Mouse (Mus musculus) limb, embryonic 13.5 days (tissue): Measurements from ENCODE around the gene Epn1. TPM values are rescaled to one million over a fixed set of nuclear protein-coding genes. Genes with fewer than 3 reads are reported as not detected.
A peak's percentile ranks its signal among the peaks of the same experiment; 100 is the strongest.

Experiments
- ATAC-seq: fragments of 200-750 bp; cut with Nextera tagmentation; 2 replicates; pipeline ENCODE4 v1.8.0; 2017; ENCODE audit warnings: low read depth, moderate number of reproducible peaks, moderate TSS enrichment; ENCODE audit not compliant: low FRiP score
- H3K27ac ChIP-seq: fragments of 300-500 bp; sonication (generic); 2 replicates; pipeline ENCODE4 v1.5.1; 2015; ENCODE audit warnings: inconsistent platforms, mild to moderate bottlenecking, moderate library complexity
- H3K27me3 ChIP-seq: fragments of 300-500 bp; sonication (generic); 2 replicates; pipeline ENCODE4 v1.6.1; 2015; ENCODE audit warnings: mild to moderate bottlenecking, inconsistent platforms
- H3K36me3 ChIP-seq: fragments of 300-500 bp; sonication (generic); 2 replicates; pipeline ENCODE4 v1.6.1; 2015; ENCODE audit warnings: inconsistent platforms, mild to moderate bottlenecking, moderate library complexity
- H3K4me1 ChIP-seq: fragments of 300-500 bp; sonication (generic); 2 replicates; pipeline ENCODE4 v1.6.1; 2015; ENCODE audit warnings: inconsistent platforms
- H3K4me2 ChIP-seq: fragments of 300-500 bp; sonication (generic); replicated peaks from 2 replicates; pipeline ENCODE4 v1.6.1; 2015; ENCODE audit warnings: inconsistent platforms, mild to moderate bottlenecking, moderate library complexity
- H3K4me3 ChIP-seq: fragments of 300-500 bp; sonication (generic); 2 replicates; pipeline ENCODE4 v1.5.1; 2015; ENCODE audit warnings: moderate library complexity, mild to moderate bottlenecking, inconsistent platforms
- H3K9ac ChIP-seq: fragments of 300-500 bp; sonication (generic); 2 replicates; pipeline ENCODE4 v1.6.1; 2015; ENCODE audit warnings: mild to moderate bottlenecking, inconsistent platforms
- H3K9me3 ChIP-seq: fragments of 300-500 bp; sonication (generic); 2 replicates; pipeline ENCODE4 v1.6.1; 2016; ENCODE audit warnings: inconsistent platforms
- WGBS: fragments of 180-500 bp; shearing (Covaris S2); methylation state at CpG from one replicate; pipeline ENCODE4 v1.1.7; 2015; 5-methylcytosine and 5-hydroxymethylcytosine counted together
- polyA plus RNA-seq: library from polyadenylated mRNA; unstranded; fragments of >200 nt; fragmentation: Nextera tagmentation; extraction: Ambion mirVana; gene quantifications from 2 replicates; pipeline ENCODE4 v1.2.1, GENCODE M21; 2015

The Epn1 gene
- polyA plus RNA-seq, 1 experiment from 2014 or later = 64.6 TPM

- no peaks in the 10 kb centered on the region for H3K27me3 ChIP-seq
- no peaks in the 10 kb centered on the region for H3K9me3 ChIP-seq
- H3K9ac ChIP-seq = no peak overlapping the region
- H3K27ac ChIP-seq = no peak overlapping the region
- no peak for ATAC-seq
- H3K4me1 ChIP-seq = peaks cover 8% of the 10 kb centered on the region
- H3K4me3 ChIP-seq = no peak overlapping the region
- 76% methylated on average over 2 of the region's 2 CpGs for WGBS
- no peak overlapping the region for H3K4me2 ChIP-seq
- peaks cover 6% of the 10 kb centered on the region; the same call in 1 of the 2 replicates for H3K36me3 ChIP-seq
Observed at GRCm38 (mm10) chr7:5046112-5046511, 33.9 kb upstream of the Epn1 start.

DNA sequence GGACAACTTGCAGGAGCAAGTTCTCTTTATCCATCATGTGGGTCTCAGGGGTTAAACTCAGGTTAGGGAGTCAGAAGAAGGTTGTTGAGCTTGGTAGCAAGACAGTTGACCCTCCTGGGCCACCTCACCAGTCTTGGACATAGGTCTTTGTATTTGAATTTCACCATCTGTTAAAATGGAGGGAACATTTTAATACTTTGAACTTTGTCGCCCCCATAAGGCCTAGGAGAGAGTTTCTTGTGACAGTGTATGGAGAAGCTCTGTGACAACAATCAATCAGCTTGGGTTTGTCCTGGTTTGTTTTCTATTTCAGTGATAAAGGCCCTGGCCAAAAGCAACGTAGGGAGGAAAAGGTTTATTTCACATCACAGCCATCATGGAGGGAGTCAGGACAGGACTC lies 32.7 kb upstream of the Epn1 start:
- Histone ChIP-seq H3K27me3 (peaks cover 2% of the 10 kb centered on the region), H3K9ac (no peak overlapping the region), H3K4me3 (no peak overlapping the region), H3K27ac (no peak overlapping the region), H3K4me1 (peaks cover 14% of the 10 kb centered on the region), H3K9me3 (no peaks in the 10 kb centered on the region), H3K4me2 (no peak overlapping the region), H3K36me3 (no peaks in the 10 kb centered on the region)
- WGBS = 35% methylated on average over 2 of the region's 2 CpGs
- no peak for ATAC-seq

DNA sequence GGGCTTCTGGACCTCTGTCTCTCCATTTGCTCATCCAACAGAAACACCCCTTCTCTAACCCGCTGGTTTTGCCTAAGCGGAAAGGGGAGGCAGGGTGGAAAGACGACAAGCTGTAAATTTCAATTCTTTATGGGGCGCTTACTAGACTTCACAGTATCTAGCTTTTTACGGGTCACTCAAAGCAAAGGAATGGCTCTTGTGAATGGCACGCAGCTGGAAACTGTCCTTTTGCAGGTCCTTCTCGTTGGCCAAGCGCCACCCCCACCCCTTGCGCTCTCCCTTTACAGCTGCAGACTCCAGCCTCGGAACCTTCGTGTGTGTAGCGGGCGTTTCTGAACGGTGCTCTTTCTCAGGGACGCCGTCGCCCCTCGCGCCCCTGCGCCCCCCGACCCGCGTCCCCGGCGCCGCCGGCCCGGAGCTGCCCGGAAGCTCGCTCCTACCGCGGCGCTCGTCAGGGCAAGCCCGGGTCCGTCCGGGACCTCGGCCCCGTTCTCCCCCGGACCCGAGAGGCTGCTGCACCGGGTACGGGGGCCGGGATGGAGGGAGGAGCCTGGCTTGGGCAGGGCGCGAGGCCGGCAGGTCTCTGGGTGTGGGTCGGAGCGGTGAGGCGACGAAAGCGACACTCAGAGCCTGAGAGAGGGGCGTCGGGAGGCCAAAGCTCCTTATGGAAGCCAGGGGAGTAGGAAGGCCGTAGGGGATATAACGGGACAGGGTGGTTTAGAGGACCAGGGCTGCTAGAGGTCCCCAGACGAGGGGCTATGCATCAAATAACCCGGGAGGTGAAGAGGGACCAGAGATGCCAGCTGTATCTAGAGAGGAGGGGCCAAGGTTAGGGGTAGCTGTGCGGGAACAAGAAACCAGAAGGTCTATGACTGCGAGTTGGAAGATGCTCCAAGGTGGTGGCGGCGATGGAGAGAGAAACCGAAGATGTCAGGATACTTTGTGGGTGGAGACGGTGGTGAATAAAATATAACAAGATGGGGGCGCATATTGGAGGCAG lies 28.5 kb upstream of the Epn1 start, which contains the start of gene Zfp580:
Gene Zfp580 (plus strand): TSS at position 346 of the 1,000 bp plus-strand sequence.
- H3K4me1 ChIP-seq = peaks cover 42% of the 10 kb centered on the region
- WGBS = under 1% methylated on average over 65 of the region's 65 CpGs
- H3K4me2 ChIP-seq = peak within 1 kb of the TSS; percentile 89

GRCm38 (mm10) chr7:5052438-5052837 lies 27.6 kb upstream of the Epn1 start:
- H3K36me3 ChIP-seq = no peaks in the 10 kb centered on the region
- H3K27ac ChIP-seq = no peak overlapping the region
- H3K9ac ChIP-seq = peak overlapping the region; percentile 88
- H3K4me3 ChIP-seq = peak overlapping the region; percentile 73
- H3K27me3 ChIP-seq = peaks cover 50% of the 10 kb centered on the region
- peaks cover 47% of the 10 kb centered on the region for H3K4me1 ChIP-seq
- H3K9me3 ChIP-seq = no peaks in the 10 kb centered on the region
- peak overlapping the region; percentile 89 for H3K4me2 ChIP-seq
- WGBS = 5% methylated on average over 12 of the region's 12 CpGs
- ATAC-seq = no peak

More for the DNA sequence above, 28.5 kb upstream of the Epn1 start, which contains the start of gene Zfp580:
- peak within 1 kb of the TSS; percentile 88 for H3K9ac ChIP-seq
- H3K9me3 ChIP-seq = no peaks in the 10 kb centered on the region
- ATAC-seq = peak; percentile 65
- peak within 1 kb of the TSS; percentile 63 for H3K27ac ChIP-seq
- H3K36me3 ChIP-seq = no peaks in the 10 kb centered on the region
- H3K4me3 ChIP-seq = peak within 1 kb of the TSS; percentile 73
- H3K27me3 ChIP-seq = peaks cover 42% of the 10 kb centered on the region

GRCm38 (mm10) chr7:5052931-5053343 lies 27.1 kb upstream of the Epn1 start:
- Histone ChIP-seq H3K4me2 (peak overlapping the region; percentile 89), H3K27ac (no peak overlapping the region), H3K4me3 (peak overlapping the region; percentile 73), H3K9me3 (no peaks in the 10 kb centered on the region), H3K36me3 (no peaks in the 10 kb centered on the region), H3K4me1 (peaks cover 52% of the 10 kb centered on the region), H3K9ac (peak overlapping the region; percentile 88), H3K27me3 (peaks cover 55% of the 10 kb centered on the region)
- no peak for ATAC-seq
- WGBS = 3% methylated on average over 45 of the region's 45 CpGs

GRCm38 (mm10) chr7:5053456-5054179 lies 26.4 kb upstream of the Epn1 start:
- H3K27ac ChIP-seq = no peak overlapping the region
- peak overlapping the region; percentile 89 for H3K4me2 ChIP-seq
- H3K4me3 ChIP-seq = peak overlapping the region; percentile 73
- no peaks in the 10 kb centered on the region for H3K36me3 ChIP-seq
- H3K9ac ChIP-seq = peak overlapping the region; percentile 66
- peaks cover 61% of the 10 kb centered on the region for H3K27me3 ChIP-seq
- 9% methylated on average over 32 of the region's 32 CpGs for WGBS
- H3K9me3 ChIP-seq = no peaks in the 10 kb centered on the region
- no peak for ATAC-seq
- H3K4me1 ChIP-seq = peaks cover 55% of the 10 kb centered on the region

DNA sequence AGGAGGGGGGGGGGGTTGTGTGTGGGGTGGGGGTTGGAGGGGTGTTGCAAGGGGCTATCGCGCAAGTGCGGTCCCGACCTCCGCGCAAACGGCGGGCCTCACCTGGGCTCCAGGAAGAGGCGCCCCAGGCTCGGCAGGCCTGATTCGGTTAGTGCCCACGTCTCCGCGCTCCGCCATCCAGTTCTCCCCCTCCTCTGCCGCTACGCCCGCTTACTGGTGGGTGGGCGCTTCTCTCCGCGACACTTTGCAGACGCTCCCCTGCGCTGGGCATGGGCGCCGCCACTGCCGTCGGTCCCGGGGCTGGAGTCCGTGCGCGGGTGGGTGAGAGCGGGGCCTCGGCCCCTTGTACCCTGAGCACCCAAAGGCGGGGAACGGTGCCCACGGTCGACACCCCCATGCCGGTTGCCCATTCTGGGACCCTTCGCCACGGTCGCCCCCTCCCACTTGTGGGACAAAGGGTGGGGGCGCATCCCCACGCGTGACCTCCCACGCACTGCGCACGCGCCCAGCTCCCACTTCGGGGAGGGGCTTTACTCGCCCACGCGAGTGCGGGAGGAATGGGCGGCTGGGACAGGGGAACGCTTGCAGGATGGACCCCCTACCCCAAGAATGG lies 23.3 kb upstream of the Epn1 start:
- H3K9ac ChIP-seq = peak overlapping the region; percentile 87
- H3K36me3 ChIP-seq = no peaks in the 10 kb centered on the region
- peak overlapping the region; percentile 81 for H3K4me2 ChIP-seq
- 2% methylated on average over 43 of the region's 55 CpGs for WGBS
- H3K27ac ChIP-seq = peak overlapping the region; percentile 48; the same call in 1 of the 2 replicates
- H3K4me3 ChIP-seq = peak overlapping the region; percentile 70
- H3K27me3 ChIP-seq = peaks cover 61% of the 10 kb centered on the region
- peaks cover 61% of the 10 kb centered on the region for H3K4me1 ChIP-seq
- ATAC-seq = 0 out of 2 replicates have a peak, but pooled peaks have one; percentile 5
- H3K9me3 ChIP-seq = no peaks in the 10 kb centered on the region

DNA sequence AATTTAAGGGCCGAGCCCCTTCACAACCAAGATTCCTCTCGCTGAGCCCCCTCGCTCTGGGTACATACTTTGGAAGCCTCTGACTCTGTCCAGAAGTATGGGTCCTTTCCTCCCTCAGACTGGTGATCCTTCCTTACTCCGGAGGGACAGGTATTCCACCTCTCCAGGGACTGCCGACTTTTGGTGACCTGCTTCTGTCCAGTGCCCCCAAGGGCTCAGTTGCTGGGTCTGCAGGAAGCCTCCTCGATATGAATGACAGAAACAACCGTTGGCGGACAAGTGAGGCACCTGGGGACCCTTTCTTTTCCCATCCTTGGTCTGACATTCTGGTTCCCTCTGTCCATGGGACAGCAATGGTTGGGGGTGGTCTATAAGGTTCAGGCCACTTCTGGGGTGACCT lies 22.7 kb upstream of the Epn1 start:
- Histone ChIP-seq H3K4me2 (peak overlapping the region; percentile 81), H3K4me1 (peaks cover 55% of the 10 kb centered on the region), H3K9me3 (no peaks in the 10 kb centered on the region), H3K27ac (no peak overlapping the region), H3K4me3 (peak overlapping the region; percentile 70), H3K27me3 (peaks cover 59% of the 10 kb centered on the region), H3K36me3 (no peaks in the 10 kb centered on the region), H3K9ac (peak overlapping the region; percentile 87)
- no peak for ATAC-seq
- whole genome bisulfite sequencing = 24% methylated on average over 8 of the region's 8 CpGs

GRCm38 (mm10) chr7:5057804-5058203 lies 22.2 kb upstream of the Epn1 start:
- peak overlapping the region; percentile 87; the same call in 1 of the 2 replicates for H3K9ac ChIP-seq
- peaks cover 51% of the 10 kb centered on the region for H3K4me1 ChIP-seq
- no peak overlapping the region for H3K27ac ChIP-seq
- no peak for ATAC-seq
- H3K4me2 ChIP-seq = peak overlapping the region; percentile 81
- H3K4me3 ChIP-seq = peak overlapping the region; percentile 70
- no peaks in the 10 kb centered on the region for H3K36me3 ChIP-seq
- no peaks in the 10 kb centered on the region for H3K9me3 ChIP-seq
- WGBS = 34% methylated on average over 11 of the region's 11 CpGs
- peaks cover 54% of the 10 kb centered on the region for H3K27me3 ChIP-seq

DNA sequence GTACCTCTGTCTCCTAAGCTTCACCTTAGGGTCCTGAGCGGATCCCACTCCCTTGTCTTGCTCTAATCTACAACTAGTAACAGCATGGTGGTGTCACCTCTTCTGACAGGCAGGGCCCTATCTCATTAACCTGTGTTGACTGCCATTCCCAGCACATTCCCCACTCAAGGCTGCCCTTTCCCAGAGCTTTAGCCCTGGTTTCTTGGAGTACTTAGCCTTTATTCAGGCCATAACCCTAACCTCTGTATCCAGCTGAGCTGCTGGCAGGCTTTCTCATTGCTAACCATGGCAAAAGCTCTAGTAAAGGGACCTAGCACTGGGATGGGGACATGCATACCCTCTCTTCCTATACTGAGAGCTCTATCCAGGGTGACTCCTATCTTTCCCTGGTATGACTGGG lies 21.4 kb upstream of the Epn1 start:
- H3K4me2 ChIP-seq = no peak overlapping the region
- peaks cover 46% of the 10 kb centered on the region for H3K27me3 ChIP-seq
- no peaks in the 10 kb centered on the region for H3K36me3 ChIP-seq
- no peak overlapping the region for H3K27ac ChIP-seq
- ATAC-seq = no peak
- 93% methylated on average over 1 of the region's 1 CpGs for WGBS
- no peak overlapping the region for H3K4me3 ChIP-seq
- no peaks in the 10 kb centered on the region for H3K9me3 ChIP-seq
- H3K9ac ChIP-seq = no peak overlapping the region
- H3K4me1 ChIP-seq = peaks cover 49% of the 10 kb centered on the region

DNA sequence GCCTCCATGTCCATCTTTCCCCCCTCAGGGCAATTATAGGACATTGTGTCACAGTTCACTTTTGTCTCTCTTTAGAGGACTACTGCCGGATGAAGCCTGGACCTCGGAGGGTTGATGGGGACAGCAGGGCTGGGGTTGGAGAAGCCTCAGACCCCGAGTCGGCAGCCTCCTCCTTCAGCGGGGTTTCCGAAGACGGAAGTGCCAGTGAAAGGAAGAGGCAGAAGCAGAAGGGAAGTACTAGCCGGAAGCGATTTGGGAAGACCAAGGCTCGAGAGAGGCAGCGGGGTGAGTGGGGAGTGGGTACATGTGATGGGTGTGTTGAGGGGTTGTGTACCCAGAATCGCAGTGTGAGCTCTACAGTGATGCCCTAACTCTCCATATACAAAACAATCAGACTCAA lies 20.6 kb upstream of the Epn1 start:
- no peak for ATAC-seq
- peak overlapping the region; percentile 89 for H3K4me2 ChIP-seq
- H3K27me3 ChIP-seq = peaks cover 38% of the 10 kb centered on the region
- H3K36me3 ChIP-seq = no peaks in the 10 kb centered on the region
- H3K4me3 ChIP-seq = 0 out of 2 replicates have a peak overlapping the region, but pooled peaks have one; percentile 3
- no peaks in the 10 kb centered on the region for H3K9me3 ChIP-seq
- peaks cover 49% of the 10 kb centered on the region for H3K4me1 ChIP-seq
- H3K27ac ChIP-seq = no peak overlapping the region
- 0 out of 2 replicates have a peak overlapping the region, but pooled peaks have one; percentile 31 for H3K9ac ChIP-seq
- WGBS = 89% methylated on average over 12 of the region's 12 CpGs
